Mouse (Mus musculus) c-Kit-positive CD71-negative TER-119-negative erythroid progenitor cells, embryonic 14.5 days (primary cell): Measurements from ENCODE around the gene Phc3.
"Not testable (repeated sequence)": the region's sequence is repeated elsewhere in the genome, so short reads cannot be mapped to it uniquely, and the experiment has no call there.

Experiments
- DNase-seq: peaks from one replicate; pipeline ENCODE4 v3.0.0-alpha.2; 2013; ENCODE audit warnings: low read depth

Phc3 gene

GRCm38 (mm10) chr3:30868625-30869024 lies 100.6 kb downstream of the Phc3 start:
- DNase-seq, result no peak

- no peak for DNase-seq
Observed at GRCm38 (mm10) chr3:30868176-30868575, 101.0 kb downstream of the Phc3 start.

- peak; percentile 20 for DNase-seq
Observed at GRCm38 (mm10) chr3:30864640-30865039, 104.6 kb downstream of the Phc3 start.

GRCm38 (mm10) chr3:30863712-30864435 lies 105.3 kb downstream of the Phc3 start:
- no peak for DNase-seq

GRCm38 (mm10) chr3:30860705-30861104 lies 108.5 kb downstream of the Phc3 start:
- no peak for DNase-seq

GRCm38 (mm10) chr3:30859599-30859998 lies 109.6 kb downstream of the Phc3 start:
- DNase-seq, result not testable (repeated sequence)

- DNase-seq, result peak; percentile 76
Observed at GRCm38 (mm10) chr3:30855604-30856458, 113.4 kb downstream of the Phc3 start, which contains the start of gene Gpr160. Gene Gpr160 (plus strand): TSS chr3:30855950.

GRCm38 (mm10) chr3:30853596-30853995 lies 115.6 kb downstream of the Phc3 start:
- no peak for DNase-seq

- no peak for DNase-seq
Observed at GRCm38 (mm10) chr3:30851422-30851821, 117.8 kb downstream of the Phc3 start.
